Mouse (Mus musculus) intestine, postnatal 0 days (tissue): ENCODE data around the gene Ccdc8. TPM values are rescaled to one million over a fixed set of nuclear protein-coding genes. Genes with fewer than 3 reads are reported as not detected.

Source experiments
- ATAC-seq: fragments of 200-750 bp; cut with Nextera tagmentation; 2 replicates; pipeline ENCODE4 v1.8.0; 2017; ENCODE audit warnings: mild to moderate bottlenecking, moderate TSS enrichment, moderate library complexity
- H3K27ac ChIP-seq: fragments of 300-500 bp; sonication (generic); 2 replicates; pipeline ENCODE4 v1.5.1; 2014; ENCODE audit warnings: mild to moderate bottlenecking, low read depth, low read length, moderate library complexity
- H3K27me3 ChIP-seq: fragments of 300-500 bp; sonication (generic); replicated peaks from 2 replicates; pipeline ENCODE4 v1.6.1; 2014; ENCODE audit warnings: low read length, mixed read lengths; ENCODE audit not compliant: control insufficient read depth, insufficient read depth
- H3K36me3 ChIP-seq: fragments of 300-500 bp; sonication (generic); 2 replicates; pipeline ENCODE4 v1.6.1; 2014; ENCODE audit warnings: mild to moderate bottlenecking, moderate library complexity; ENCODE audit not compliant: control insufficient read depth, insufficient read depth
- H3K4me1 ChIP-seq: fragments of 300-500 bp; sonication (generic); replicated peaks from 2 replicates; pipeline ENCODE4 v1.6.1; 2014; ENCODE audit warnings: antibody characterized with exemption, low read length, mixed read lengths; ENCODE audit not compliant: control insufficient read depth, insufficient read depth
- H3K4me2 ChIP-seq: fragments of 300-500 bp; sonication (generic); replicated peaks from 2 replicates; pipeline ENCODE4 v1.6.1; 2014; ENCODE audit warnings: low read depth, mild to moderate bottlenecking, moderate library complexity
- H3K4me3 ChIP-seq: fragments of 300-500 bp; sonication (generic); 2 replicates; pipeline ENCODE4 v1.5.1; 2014; ENCODE audit warnings: low read depth, low read length
- H3K9ac ChIP-seq: fragments of 300-500 bp; sonication (generic); 2 replicates; pipeline ENCODE4 v1.6.1; 2014; ENCODE audit warnings: mild to moderate bottlenecking, low read depth, low read length
- H3K9me3 ChIP-seq: fragments of 300-500 bp; sonication (generic); 2 replicates; pipeline ENCODE4 v1.6.1; 2016; ENCODE audit warnings: mixed run types; ENCODE audit not compliant: control insufficient read depth
- CTCF ChIP-seq: sonication (generic); IDR thresholded peaks from 2 replicates; pipeline ENCODE4 v1.5.1; 2016; ENCODE audit warnings: low read depth, mild to moderate bottlenecking, control low read depth, antibody characterized with exemption, moderate library complexity
- WGBS: fragments of 180-500 bp; shearing (Covaris S2); extraction: QIAGEN DNeasy Blood & Tissue Kit; methylation state at CpG from one replicate; pipeline ENCODE4 v1.1.7; 2014; 5-methylcytosine and 5-hydroxymethylcytosine counted together
- polyA plus RNA-seq: library from polyadenylated mRNA; unstranded; fragments of >200 nt; fragmentation: Nextera tagmentation; extraction: Ambion mirVana; gene quantifications from 2 replicates; pipeline ENCODE4 v1.2.1, GENCODE M21; 2015

The Ccdc8 gene
- polyA plus RNA-seq, 1 experiment from 2014 or later: 3.6 TPM

GRCm38 (mm10) chr7:16955712-16956111 is 36.8 kb upstream of the Ccdc8 start:
- no peak for ATAC-seq
- no peak overlapping the region for H3K4me2 ChIP-seq
- H3K36me3 ChIP-seq: no peaks in the 10 kb centered on the region
- H3K4me3 ChIP-seq: no peak overlapping the region
- TF ChIP-seq CTCF: no peak
- no peaks in the 10 kb centered on the region for H3K4me1 ChIP-seq
- no peaks in the 10 kb centered on the region for H3K27me3 ChIP-seq
- WGBS: 75% methylated on average over 4 of the region's 4 CpGs
- no peaks in the 10 kb centered on the region for H3K9me3 ChIP-seq
- H3K9ac ChIP-seq: no peak overlapping the region
- H3K27ac ChIP-seq: no peak overlapping the region

- Histone ChIP-seq H3K27ac (no peak overlapping the region), H3K4me1 (no peaks in the 10 kb centered on the region), H3K27me3 (no peaks in the 10 kb centered on the region), H3K4me2 (no peak overlapping the region), H3K36me3 (no peaks in the 10 kb centered on the region), H3K9me3 (no peaks in the 10 kb centered on the region), H3K9ac (no peak overlapping the region), H3K4me3 (no peak overlapping the region)
- no peak for ATAC-seq
- 67% methylated on average over 15 of the region's 15 CpGs for WGBS
- TF ChIP-seq CTCF: no peak
Observed at GRCm38 (mm10) chr7:16956410-16957265, 35.9 kb upstream of the Ccdc8 start.

GRCm38 (mm10) chr7:16959539-16960187 is 32.8 kb upstream of the Ccdc8 start, which contains the start of gene Pnmal1:
TSS of gene Pnmal1 (plus strand) at chr7:16959679.
- 33% methylated on average over 17 of the region's 17 CpGs for WGBS
- peak; percentile 36; the same call in 1 of the 2 replicates for ATAC-seq
- Histone ChIP-seq H3K4me2 (no peak within 1 kb of the TSS), H3K4me1 (no peaks in the 10 kb centered on the region), H3K4me3 (no peak within 1 kb of the TSS), H3K27me3 (no peaks in the 10 kb centered on the region), H3K27ac (no peak within 1 kb of the TSS), H3K9ac (no peak within 1 kb of the TSS), H3K36me3 (no peaks in the 10 kb centered on the region), H3K9me3 (no peaks in the 10 kb centered on the region)
- no peak for TF ChIP-seq CTCF

- no peak for ATAC-seq
- no peak overlapping the region for H3K27ac ChIP-seq
- H3K4me1 ChIP-seq: no peaks in the 10 kb centered on the region
- no peaks in the 10 kb centered on the region for H3K36me3 ChIP-seq
- no peak overlapping the region for H3K9ac ChIP-seq
- no peak for TF ChIP-seq CTCF
- H3K4me3 ChIP-seq: no peak overlapping the region
- no peak overlapping the region for H3K4me2 ChIP-seq
- H3K27me3 ChIP-seq: no peaks in the 10 kb centered on the region
- H3K9me3 ChIP-seq: no peaks in the 10 kb centered on the region
- WGBS: 43% methylated on average over 5 of the region's 5 CpGs
Observed at GRCm38 (mm10) chr7:16961678-16962077, 30.8 kb upstream of the Ccdc8 start.

GRCm38 (mm10) chr7:16968414-16968813 is 24.1 kb upstream of the Ccdc8 start:
- H3K27ac ChIP-seq: no peak overlapping the region
- no peak overlapping the region for H3K9ac ChIP-seq
- no peak for TF ChIP-seq CTCF
- H3K27me3 ChIP-seq: no peaks in the 10 kb centered on the region
- H3K4me2 ChIP-seq: no peak overlapping the region
- H3K4me1 ChIP-seq: no peaks in the 10 kb centered on the region
- no peak overlapping the region for H3K4me3 ChIP-seq
- no peak for ATAC-seq
- H3K9me3 ChIP-seq: 0 out of 2 replicates have a peak, but pooled peaks cover 4% of the 10 kb centered on the region
- H3K36me3 ChIP-seq: no peaks in the 10 kb centered on the region
- WGBS: 48% methylated on average over 6 of the region's 6 CpGs

- 67% methylated on average over 3 of the region's 3 CpGs for WGBS
- H3K4me2 ChIP-seq: no peak overlapping the region
Observed at GRCm38 (mm10) chr7:16971160-16971559, 21.3 kb upstream of the Ccdc8 start.

More at GRCm38 (mm10) chr7:16971160-16971559, 21.3 kb upstream of the Ccdc8 start:
- Histone ChIP-seq H3K4me3 (no peak overlapping the region), H3K27ac (no peak overlapping the region), H3K4me1 (no peaks in the 10 kb centered on the region), H3K9ac (no peak overlapping the region), H3K9me3 (0 out of 2 replicates have a peak, but pooled peaks cover 4% of the 10 kb centered on the region), H3K27me3 (no peaks in the 10 kb centered on the region), H3K36me3 (no peaks in the 10 kb centered on the region)
- no peak for TF ChIP-seq CTCF
- ATAC-seq: no peak
